Mouse (Mus musculus) hindbrain, postnatal 0 days (tissue): ENCODE results near the gene Fosb. TPM values are rescaled to one million over a fixed set of nuclear protein-coding genes. Genes with fewer than 3 reads are reported as not detected.

Experiments
- ATAC-seq: fragments of 200-750 bp; cut with Nextera tagmentation; 2 replicates; pipeline ENCODE4 v1.8.0; 2017; ENCODE audit warnings: mild to moderate bottlenecking, moderate TSS enrichment, moderate library complexity
- DNase-seq: peaks from one replicate; pipeline ENCODE4 v3.0.0-alpha.2; 2015; ENCODE audit warnings: low spot score
- H3K27ac ChIP-seq: fragments of 300-500 bp; sonication (generic); 2 replicates; pipeline ENCODE4 v1.5.1; 2014; ENCODE audit warnings: mild to moderate bottlenecking
- H3K27me3 ChIP-seq: fragments of 300-500 bp; sonication (generic); 2 replicates; pipeline ENCODE4 v1.6.1; 2014; ENCODE audit warnings: low read length, mixed read lengths; ENCODE audit not compliant: insufficient read depth
- H3K36me3 ChIP-seq: fragments of 300-500 bp; sonication (generic); 2 replicates; pipeline ENCODE4 v1.6.1; 2014; ENCODE audit warnings: low read length, mixed read lengths; ENCODE audit not compliant: insufficient read depth
- H3K4me1 ChIP-seq: fragments of 300-500 bp; sonication (generic); 2 replicates; pipeline ENCODE4 v1.6.1; 2014; ENCODE audit warnings: antibody characterized with exemption, low read length, mixed read lengths; ENCODE audit not compliant: insufficient read depth
- H3K4me2 ChIP-seq: fragments of 300-500 bp; sonication (generic); 2 replicates; pipeline ENCODE4 v1.6.1; 2014; ENCODE audit warnings: low read depth, mild to moderate bottlenecking, low read length, moderate library complexity, mixed read lengths
- H3K4me3 ChIP-seq: fragments of 300-500 bp; sonication (generic); 2 replicates; pipeline ENCODE4 v1.5.1; 2014; ENCODE audit warnings: low read length
- H3K9ac ChIP-seq: fragments of 300-500 bp; sonication (generic); replicated peaks from 2 replicates; pipeline ENCODE4 v1.6.1; 2014; ENCODE audit warnings: mild to moderate bottlenecking, low read length, moderate library complexity, mixed read lengths
- H3K9me3 ChIP-seq: fragments of 300-500 bp; sonication (generic); 2 replicates; pipeline ENCODE4 v1.6.1; 2016; ENCODE audit warnings: low read length, mixed read lengths
- CTCF ChIP-seq: IDR thresholded peaks from 2 replicates; pipeline ENCODE4 v1.5.1; 2016; ENCODE audit warnings: antibody characterized with exemption, control low read depth, low read depth
- WGBS: fragments of 180-500 bp; shearing (Covaris S2); extraction: QIAGEN DNeasy Blood & Tissue Kit; methylation state at CpG from one replicate; pipeline ENCODE4 v1.1.7; 2014; 5-methylcytosine and 5-hydroxymethylcytosine counted together
- polyA plus RNA-seq: library from polyadenylated mRNA; unstranded; fragments of >200 nt; fragmentation: Nextera tagmentation; extraction: Ambion mirVana; gene quantifications from 2 replicates; pipeline ENCODE4 v1.2.1, GENCODE M21; 2015
- total RNA-seq: library from RNA; depleted of rRNA; stranded (reverse); fragments of >200 nt; gene quantifications from 2 replicates; pipeline ENCODE4 v1.2.3, GENCODE M21; 2014; rRNA removed

Gene Fosb
- total and polyA plus RNA-seq, 2 experiments from 2014 or later: 0.09 to 0.31 TPM

DNA sequence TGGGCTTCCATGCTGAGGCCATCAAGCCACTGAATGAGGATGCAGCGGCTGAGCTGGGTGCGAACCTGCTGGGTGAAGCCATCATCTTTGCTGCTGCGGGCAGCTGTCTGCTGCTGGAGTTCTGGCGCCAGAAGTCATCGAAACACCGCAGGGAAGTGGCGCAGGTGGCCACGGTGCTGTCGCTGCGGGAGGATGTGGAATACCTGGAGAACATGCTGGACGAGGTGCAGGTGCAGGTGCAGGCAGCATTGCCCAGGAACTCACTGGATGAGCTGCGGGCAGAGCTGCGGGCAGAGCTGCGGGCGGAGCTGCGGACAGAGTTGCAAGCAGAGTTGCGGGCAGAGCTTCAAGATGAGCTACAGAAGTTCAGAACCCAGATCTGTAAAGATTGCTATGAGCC, 54.5 kb downstream of the Fosb start:
- Histone ChIP-seq H3K9me3 (no peaks in the 10 kb centered on the region), H3K4me3 (no peak overlapping the region), H3K9ac (no peak overlapping the region), H3K4me1 (no peaks in the 10 kb centered on the region), H3K27me3 (no peaks in the 10 kb centered on the region), H3K4me2 (no peak overlapping the region), H3K36me3 (peaks cover 32% of the 10 kb centered on the region; the same call in 1 of the 2 replicates), H3K27ac (no peak overlapping the region)
- no peak for DNase-seq
- 87% methylated on average over 17 of the region's 17 CpGs for WGBS
- no peak for ATAC-seq
- TF ChIP-seq CTCF: no peak

DNA sequence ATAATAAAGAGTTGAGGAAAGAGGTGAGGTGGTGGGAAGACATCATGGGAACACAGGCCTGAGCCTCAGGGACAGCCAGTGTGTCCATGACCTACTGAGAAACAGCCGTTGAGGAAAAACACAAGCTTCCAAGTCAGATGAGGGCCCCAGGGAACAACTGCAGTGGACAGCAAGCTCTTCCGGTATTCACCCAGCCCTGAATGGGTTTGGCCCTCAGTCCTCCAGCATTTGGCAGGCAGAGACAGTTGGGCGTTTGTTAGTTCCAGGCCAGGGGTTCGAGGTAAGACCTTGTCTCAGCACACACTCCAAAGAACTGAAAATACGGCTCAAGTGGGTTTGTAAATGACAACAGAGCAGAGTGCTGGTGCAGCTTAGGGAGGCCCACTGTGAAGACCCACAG, 56.4 kb downstream of the Fosb start:
- no peak overlapping the region for H3K4me2 ChIP-seq
- H3K27me3 ChIP-seq: no peaks in the 10 kb centered on the region
- no peaks in the 10 kb centered on the region for H3K4me1 ChIP-seq
- peaks cover 13% of the 10 kb centered on the region; the same call in 1 of the 2 replicates for H3K36me3 ChIP-seq
- no peak overlapping the region for H3K4me3 ChIP-seq
- DNase-seq (no peak), ATAC-seq (no peak)
- no peak overlapping the region for H3K27ac ChIP-seq
- 66% methylated on average over 5 of the region's 5 CpGs for WGBS
- H3K9me3 ChIP-seq: no peaks in the 10 kb centered on the region
- no peak overlapping the region for H3K9ac ChIP-seq
- TF ChIP-seq CTCF: no peak

Other genes with a start within 250 kb of the Fosb start
- 145 and 151 TPM in 2 replicates for gene Dmwd, start 233.8 kb downstream of the Fosb start, total RNA-seq
- gene Dmwd, start 233.8 kb downstream of the Fosb start, polyA plus RNA-seq: 28.9 and 30.9 TPM in 2 replicates
- gene Dmpk, start 226.2 kb downstream of the Fosb start, total RNA-seq: 19.5 and 27.8 TPM in 2 replicates
- 4.8 and 5.6 TPM in 2 replicates for gene Dmpk, start 226.2 kb downstream of the Fosb start, polyA plus RNA-seq
- 10.3 and 12.1 TPM in 2 replicates for gene Six5, start 215.5 kb downstream of the Fosb start, total RNA-seq
- 1.4 and 1.5 TPM in 2 replicates for gene Six5, start 215.5 kb downstream of the Fosb start, polyA plus RNA-seq
- gene Gm4969, start 191.7 kb downstream of the Fosb start, total RNA-seq: 4.6 and 6.3 TPM in 2 replicates
- gene Gm4969, start 191.7 kb downstream of the Fosb start, polyA plus RNA-seq: 7.7 and 7.9 TPM in 2 replicates
- 19.6 and 23.8 TPM in 2 replicates for gene Fbxo46, start 190.2 kb downstream of the Fosb start, total RNA-seq
- 7.7 and 9.0 TPM in 2 replicates for gene Fbxo46, start 190.2 kb downstream of the Fosb start, polyA plus RNA-seq
- 17.3 and 18.3 TPM in 2 replicates for gene Qpctl, start 160.8 kb downstream of the Fosb start, total RNA-seq
- 24.7 and 25.5 TPM in 2 replicates for gene Qpctl, start 160.8 kb downstream of the Fosb start, polyA plus RNA-seq
- gene Snrpd2, start 160.3 kb downstream of the Fosb start, total RNA-seq: 34.1 and 42.9 TPM in 2 replicates
- gene Snrpd2, start 160.3 kb downstream of the Fosb start, polyA plus RNA-seq: 114 and 118 TPM in 2 replicates
- gene Gipr, start 143.9 kb downstream of the Fosb start, total RNA-seq: 2.0 and 3.0 TPM in 2 replicates
- 0.85 and 1.3 TPM in 2 replicates for gene Gipr, start 143.9 kb downstream of the Fosb start, polyA plus RNA-seq
- gene Eml2, start 133.6 kb downstream of the Fosb start, total RNA-seq: 88.2 and 103 TPM in 2 replicates
- 15.0 and 18.9 TPM in 2 replicates for gene Eml2, start 133.6 kb downstream of the Fosb start, polyA plus RNA-seq
- 3.8 and 4.5 TPM in 2 replicates for gene Gpr4, start 97.5 kb downstream of the Fosb start, total RNA-seq
- gene Gpr4, start 97.5 kb downstream of the Fosb start, polyA plus RNA-seq: 4.1 and 4.4 TPM in 2 replicates
- gene Opa3, start 81.7 kb downstream of the Fosb start, total RNA-seq: 44.2 and 47.7 TPM in 2 replicates
- gene Opa3, start 81.7 kb downstream of the Fosb start, polyA plus RNA-seq: 34.6 and 37.1 TPM in 2 replicates
- 62.6 and 68.3 TPM in 2 replicates for gene Vasp, start 38.2 kb downstream of the Fosb start, total RNA-seq
- gene Vasp, start 38.2 kb downstream of the Fosb start, polyA plus RNA-seq: 35.5 and 37.0 TPM in 2 replicates
- gene Ppm1n, start 30.0 kb downstream of the Fosb start, total RNA-seq: 2.1 and 2.9 TPM in 2 replicates
- 2.0 and 2.5 TPM in 2 replicates for gene Ppm1n, start 30.0 kb downstream of the Fosb start, polyA plus RNA-seq
- 151 and 155 TPM in 2 replicates for gene Rtn2, start 27.4 kb downstream of the Fosb start, total RNA-seq
- 98.4 and 101 TPM in 2 replicates for gene Rtn2, start 27.4 kb downstream of the Fosb start, polyA plus RNA-seq
- gene Ercc1, start 34.7 kb upstream of the Fosb start, total RNA-seq: 44.1 and 46.1 TPM in 2 replicates
- gene Ercc1, start 34.7 kb upstream of the Fosb start, polyA plus RNA-seq: 69.0 and 74.2 TPM in 2 replicates
- gene Cd3eap, start 49.4 kb upstream of the Fosb start, total RNA-seq: 11.1 and 12.4 TPM in 2 replicates
- 17.9 and 19.3 TPM in 2 replicates for gene Cd3eap, start 49.4 kb upstream of the Fosb start, polyA plus RNA-seq
- 0.68 and 1.0 TPM in 2 replicates for gene Ppp1r13l, start 49.7 kb upstream of the Fosb start, total RNA-seq
- gene Ppp1r13l, start 49.7 kb upstream of the Fosb start, polyA plus RNA-seq: 1.0 and 1.2 TPM in 2 replicates
- 57.3 and 65.1 TPM in 2 replicates for gene Ercc2, start 72.0 kb upstream of the Fosb start, total RNA-seq
- 18.6 and 19.9 TPM in 2 replicates for gene Ercc2, start 72.0 kb upstream of the Fosb start, polyA plus RNA-seq
- 2.3 and 2.9 TPM in 2 replicates for gene Klc3, start 94.1 kb upstream of the Fosb start, total RNA-seq
- 1.7 and 2.7 TPM in 2 replicates for gene Klc3, start 94.1 kb upstream of the Fosb start, polyA plus RNA-seq
- 3.9 and 27.4 TPM in 2 replicates for gene Ckm, start 94.7 kb upstream of the Fosb start, total RNA-seq
- gene Ckm, start 94.7 kb upstream of the Fosb start, polyA plus RNA-seq: 0.14 and 0.30 TPM in 2 replicates
- 60.3 and 60.5 TPM in 2 replicates for gene Mark4, start 148.8 kb upstream of the Fosb start, total RNA-seq
- 16.2 and 18.1 TPM in 2 replicates for gene Mark4, start 148.8 kb upstream of the Fosb start, polyA plus RNA-seq
- 0.61 and 1.3 TPM in 2 replicates for gene Exoc3l2, start 153.3 kb upstream of the Fosb start, total RNA-seq
- gene Exoc3l2, start 153.3 kb upstream of the Fosb start, polyA plus RNA-seq: 2.0 and 2.3 TPM in 2 replicates
- 18.8 and 22.4 TPM in 2 replicates for gene Bloc1s3, start 198.3 kb upstream of the Fosb start, total RNA-seq
- gene Bloc1s3, start 198.3 kb upstream of the Fosb start, polyA plus RNA-seq: 3.8 and 4.3 TPM in 2 replicates
- gene Trappc6a, start 198.3 kb upstream of the Fosb start, total RNA-seq: 26.4 and 46.5 TPM in 2 replicates
- gene Trappc6a, start 198.3 kb upstream of the Fosb start, polyA plus RNA-seq: 42.8 and 44.3 TPM in 2 replicates
- 1.9 and 4.4 TPM in 2 replicates for gene Nkpd1, start 207.8 kb upstream of the Fosb start, total RNA-seq
- 1.3 TPM in 2 replicates for gene Nkpd1, start 207.8 kb upstream of the Fosb start, polyA plus RNA-seq